Mouse (Mus musculus) liver, postnatal 0 days (tissue): ENCODE measurements around the gene Gnat3.

Source experiments
- CTCF ChIP-seq: sonication (generic); IDR thresholded peaks from 2 replicates; pipeline ENCODE4 v1.5.1; 2016; ENCODE audit warnings: antibody characterized with exemption, low read depth
- EP300 ChIP-seq: IDR thresholded peaks from 2 replicates; pipeline ENCODE4 v1.6.1; 2016; ENCODE audit warnings: antibody characterized with exemption, low read depth, mild to moderate bottlenecking

DNA sequence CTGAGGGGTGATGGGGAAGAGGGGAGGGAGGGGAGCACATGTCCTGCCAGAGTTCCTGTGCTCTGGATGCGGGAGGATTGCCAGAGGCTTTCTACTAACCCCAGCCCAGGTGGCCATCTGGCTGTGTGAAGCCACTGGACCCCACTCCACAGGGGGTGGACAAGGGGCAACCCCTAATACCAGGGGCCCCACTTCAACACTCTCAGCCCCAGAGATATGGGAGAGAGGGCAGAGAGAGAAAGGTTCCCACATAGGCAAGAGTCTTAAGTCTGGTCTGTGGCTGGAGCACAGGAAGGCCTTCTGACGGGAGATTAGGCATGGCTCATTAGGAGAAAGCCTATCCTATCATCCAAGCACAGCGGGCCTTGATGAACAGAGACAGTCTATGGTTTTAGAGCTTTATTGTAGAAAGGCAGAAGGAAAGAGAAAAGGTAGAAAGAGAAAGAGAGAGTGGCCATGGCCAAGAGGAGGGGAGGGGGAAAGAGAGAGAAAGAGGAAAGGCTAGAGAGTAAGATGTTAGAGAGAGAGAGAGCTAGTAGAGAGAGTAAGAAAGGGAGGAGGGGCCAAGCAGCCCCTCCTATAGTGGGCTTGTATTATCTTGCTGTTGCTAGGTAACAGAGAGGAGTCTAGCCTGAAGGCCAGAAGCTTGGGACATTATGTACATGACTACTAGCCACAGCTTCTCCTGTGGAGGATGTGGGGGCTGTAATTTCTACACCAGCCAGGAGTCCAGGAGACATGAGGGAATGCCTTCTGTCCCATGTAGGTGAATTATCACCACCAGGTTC is 42.7 kb downstream of the Gnat3 start:
- TF ChIP-seq EP300 = no peak
- TF ChIP-seq CTCF = no peak
